Mouse (Mus musculus) midbrain, embryonic 15.5 days (tissue): ENCODE measurements around the gene Rgs10. TPM values are rescaled to one million over a fixed set of nuclear protein-coding genes. Genes with fewer than 3 reads are reported as not detected.

Experiments
- ATAC-seq: fragments of 200-750 bp; cut with Nextera tagmentation; replicated peaks from 2 replicates; pipeline ENCODE4 v1.8.0; 2017; ENCODE audit warnings: moderate TSS enrichment
- H3K27ac ChIP-seq: fragments of 300-500 bp; sonication (generic); 2 replicates; pipeline ENCODE4 v1.5.1; 2015; ENCODE audit warnings: mild to moderate bottlenecking, inconsistent platforms
- H3K27me3 ChIP-seq: fragments of 300-500 bp; sonication (generic); replicated peaks from 2 replicates; pipeline ENCODE4 v1.6.1; 2015; ENCODE audit warnings: inconsistent platforms
- H3K36me3 ChIP-seq: fragments of 300-500 bp; sonication (generic); replicated peaks from 2 replicates; pipeline ENCODE4 v1.6.1; 2015; ENCODE audit warnings: inconsistent platforms
- H3K4me1 ChIP-seq: fragments of 300-500 bp; sonication (generic); 2 replicates; pipeline ENCODE4 v1.6.1; 2015; ENCODE audit warnings: inconsistent platforms
- H3K4me2 ChIP-seq: fragments of 300-500 bp; sonication (generic); 2 replicates; pipeline ENCODE4 v1.6.1; 2015; ENCODE audit warnings: inconsistent platforms, mild to moderate bottlenecking, moderate library complexity
- H3K4me3 ChIP-seq: fragments of 300-500 bp; sonication (generic); 2 replicates; pipeline ENCODE4 v1.5.1; 2015; ENCODE audit warnings: mild to moderate bottlenecking, inconsistent platforms
- H3K9ac ChIP-seq: fragments of 300-500 bp; sonication (generic); 2 replicates; pipeline ENCODE4 v1.6.1; 2015; ENCODE audit warnings: mild to moderate bottlenecking, inconsistent platforms
- H3K9me3 ChIP-seq: fragments of 300-500 bp; sonication (generic); 2 replicates; pipeline ENCODE4 v1.6.1; 2016; ENCODE audit warnings: inconsistent platforms
- WGBS: fragments of 180-500 bp; shearing (Covaris S2); methylation state at CpG from one replicate; pipeline ENCODE4 v1.1.7; 2015; ENCODE audit warnings: mixed read lengths; 5-methylcytosine and 5-hydroxymethylcytosine counted together
- polyA plus RNA-seq: library from polyadenylated mRNA; unstranded; fragments of >200 nt; fragmentation: Nextera tagmentation; extraction: Ambion mirVana; gene quantifications from 2 replicates; pipeline ENCODE4 v1.2.1, GENCODE M21; 2015

The Rgs10 gene
- polyA plus RNA-seq, 1 experiment from 2014 or later = 50.4 TPM

- H3K4me3 ChIP-seq = no peak overlapping the region
- no peaks in the 10 kb centered on the region for H3K4me1 ChIP-seq
- H3K27me3 ChIP-seq = no peaks in the 10 kb centered on the region
- no peak for ATAC-seq
- no peak overlapping the region for H3K4me2 ChIP-seq
- H3K36me3 ChIP-seq = no peaks in the 10 kb centered on the region
- no peak overlapping the region for H3K9ac ChIP-seq
- H3K9me3 ChIP-seq = no peaks in the 10 kb centered on the region
- no peak overlapping the region for H3K27ac ChIP-seq
- WGBS = 92% methylated on average over 11 of the region's 11 CpGs
Observed at GRCm38 (mm10) chr7:128364526-128364925, 54.0 kb downstream of the Rgs10 start.

GRCm38 (mm10) chr7:128363806-128364205 is 54.8 kb downstream of the Rgs10 start:
- WGBS = 76% methylated on average over 10 of the region's 10 CpGs
- ATAC-seq = no peak
- H3K36me3 ChIP-seq = no peaks in the 10 kb centered on the region
- no peak overlapping the region for H3K27ac ChIP-seq
- no peaks in the 10 kb centered on the region for H3K9me3 ChIP-seq
- no peaks in the 10 kb centered on the region for H3K4me1 ChIP-seq
- no peak overlapping the region for H3K9ac ChIP-seq
- H3K27me3 ChIP-seq = no peaks in the 10 kb centered on the region
- no peak overlapping the region for H3K4me2 ChIP-seq
- no peak overlapping the region for H3K4me3 ChIP-seq

- Histone ChIP-seq H3K27ac (no peak overlapping the region), H3K9ac (no peak overlapping the region), H3K36me3 (no peaks in the 10 kb centered on the region), H3K27me3 (no peaks in the 10 kb centered on the region), H3K4me1 (no peaks in the 10 kb centered on the region), H3K4me2 (no peak overlapping the region), H3K9me3 (no peaks in the 10 kb centered on the region), H3K4me3 (no peak overlapping the region)
- WGBS = 66% methylated on average over 4 of the region's 4 CpGs
- ATAC-seq = no peak
Observed at GRCm38 (mm10) chr7:128362916-128363315, 55.6 kb downstream of the Rgs10 start.

- H3K4me3 ChIP-seq = no peak overlapping the region
- no peak overlapping the region for H3K9ac ChIP-seq
- no peak overlapping the region for H3K27ac ChIP-seq
- H3K9me3 ChIP-seq = no peaks in the 10 kb centered on the region
- H3K27me3 ChIP-seq = no peaks in the 10 kb centered on the region
- H3K4me2 ChIP-seq = no peak overlapping the region
- H3K36me3 ChIP-seq = no peaks in the 10 kb centered on the region
- no peak for ATAC-seq
- 85% methylated on average over 9 of the region's 9 CpGs for WGBS
- no peaks in the 10 kb centered on the region for H3K4me1 ChIP-seq
Observed at GRCm38 (mm10) chr7:128359741-128360140, 58.8 kb downstream of the Rgs10 start.

- Histone ChIP-seq H3K36me3 (no peaks in the 10 kb centered on the region), H3K4me2 (no peak overlapping the region), H3K4me3 (no peak overlapping the region), H3K9me3 (no peaks in the 10 kb centered on the region), H3K4me1 (no peaks in the 10 kb centered on the region), H3K27me3 (no peaks in the 10 kb centered on the region), H3K9ac (no peak overlapping the region), H3K27ac (no peak overlapping the region)
- ATAC-seq = no peak
- 75% methylated on average over 7 of the region's 7 CpGs for WGBS
Observed at GRCm38 (mm10) chr7:128359164-128359563, 59.4 kb downstream of the Rgs10 start.

GRCm38 (mm10) chr7:128358741-128359140 is 59.8 kb downstream of the Rgs10 start:
- Histone ChIP-seq H3K36me3 (no peaks in the 10 kb centered on the region), H3K27ac (no peak overlapping the region), H3K9ac (no peak overlapping the region), H3K4me3 (no peak overlapping the region), H3K4me2 (no peak overlapping the region), H3K4me1 (no peaks in the 10 kb centered on the region), H3K27me3 (no peaks in the 10 kb centered on the region), H3K9me3 (no peaks in the 10 kb centered on the region)
- no peak for ATAC-seq
- 84% methylated on average over 9 of the region's 9 CpGs for WGBS

- H3K36me3 ChIP-seq = no peaks in the 10 kb centered on the region
- no peak overlapping the region for H3K4me2 ChIP-seq
- ATAC-seq = no peak
- H3K9ac ChIP-seq = no peak overlapping the region
- no peaks in the 10 kb centered on the region for H3K4me1 ChIP-seq
- H3K27me3 ChIP-seq = no peaks in the 10 kb centered on the region
- no peaks in the 10 kb centered on the region for H3K9me3 ChIP-seq
- H3K27ac ChIP-seq = no peak overlapping the region
- H3K4me3 ChIP-seq = no peak overlapping the region
- 69% methylated on average over 9 of the region's 9 CpGs for WGBS
Observed at GRCm38 (mm10) chr7:128356868-128357755, 61.4 kb downstream of the Rgs10 start.

GRCm38 (mm10) chr7:128355463-128355862 is 63.1 kb downstream of the Rgs10 start:
- Histone ChIP-seq H3K4me2 (no peak overlapping the region), H3K27ac (no peak overlapping the region), H3K36me3 (no peaks in the 10 kb centered on the region), H3K9ac (no peak overlapping the region), H3K4me3 (no peak overlapping the region), H3K9me3 (no peaks in the 10 kb centered on the region), H3K27me3 (no peaks in the 10 kb centered on the region), H3K4me1 (no peaks in the 10 kb centered on the region)
- 93% methylated on average over 5 of the region's 5 CpGs for WGBS
- no peak for ATAC-seq

- Histone ChIP-seq H3K9ac (no peak overlapping the region), H3K4me3 (no peak overlapping the region), H3K27ac (no peak overlapping the region), H3K4me2 (no peak overlapping the region), H3K4me1 (peaks cover 4% of the 10 kb centered on the region), H3K9me3 (no peaks in the 10 kb centered on the region), H3K27me3 (no peaks in the 10 kb centered on the region), H3K36me3 (no peaks in the 10 kb centered on the region)
- no peak for ATAC-seq
- 66% methylated on average over 3 of the region's 3 CpGs for WGBS
Observed at GRCm38 (mm10) chr7:128352721-128353120, 65.8 kb downstream of the Rgs10 start.

- Histone ChIP-seq H3K27ac (no peak overlapping the region), H3K4me2 (no peak overlapping the region), H3K36me3 (no peaks in the 10 kb centered on the region), H3K4me3 (no peak overlapping the region), H3K4me1 (peaks cover 7% of the 10 kb centered on the region), H3K9ac (no peak overlapping the region), H3K27me3 (no peaks in the 10 kb centered on the region), H3K9me3 (no peaks in the 10 kb centered on the region)
- WGBS = 51% methylated on average over 3 of the region's 5 CpGs
- ATAC-seq = no peak
Observed at GRCm38 (mm10) chr7:128351176-128351575, 67.4 kb downstream of the Rgs10 start.

GRCm38 (mm10) chr7:128350316-128350715 is 68.2 kb downstream of the Rgs10 start:
- Histone ChIP-seq H3K4me1 (peaks cover 7% of the 10 kb centered on the region), H3K9me3 (no peaks in the 10 kb centered on the region), H3K27me3 (no peaks in the 10 kb centered on the region), H3K27ac (no peak overlapping the region), H3K4me3 (no peak overlapping the region), H3K9ac (no peak overlapping the region), H3K4me2 (no peak overlapping the region), H3K36me3 (no peaks in the 10 kb centered on the region)
- no peak for ATAC-seq
- 84% methylated on average over 7 of the region's 7 CpGs for WGBS

- H3K9ac ChIP-seq = no peak overlapping the region
- H3K9me3 ChIP-seq = no peaks in the 10 kb centered on the region
- no peaks in the 10 kb centered on the region for H3K36me3 ChIP-seq
- no peak for ATAC-seq
- peaks cover 7% of the 10 kb centered on the region for H3K4me1 ChIP-seq
- no peak overlapping the region for H3K4me3 ChIP-seq
- WGBS = 92% methylated on average over 4 of the region's 4 CpGs
- no peak overlapping the region for H3K4me2 ChIP-seq
- H3K27me3 ChIP-seq = no peaks in the 10 kb centered on the region
- H3K27ac ChIP-seq = no peak overlapping the region
Observed at GRCm38 (mm10) chr7:128349751-128350150, 68.8 kb downstream of the Rgs10 start.

GRCm38 (mm10) chr7:128348608-128349007 is 70.0 kb downstream of the Rgs10 start:
- 14% methylated on average over 1 of the region's 1 CpGs for WGBS
- peaks cover 7% of the 10 kb centered on the region for H3K4me1 ChIP-seq
- H3K9ac ChIP-seq = no peak overlapping the region
- no peaks in the 10 kb centered on the region for H3K27me3 ChIP-seq
- no peak overlapping the region for H3K27ac ChIP-seq
- no peaks in the 10 kb centered on the region for H3K9me3 ChIP-seq
- no peak overlapping the region for H3K4me3 ChIP-seq
- no peak for ATAC-seq
- H3K4me2 ChIP-seq = no peak overlapping the region
- no peaks in the 10 kb centered on the region for H3K36me3 ChIP-seq
